Mouse (Mus musculus) frontal cortex, postnatal 10 days (tissue): ENCODE data around the gene Btnl10.

Experiments used
- DNase-seq, 2 experiments: peaks; one replicate each; pipeline ENCODE4 v3.0.0; 2022; ENCODE audit warnings: low spot score in 2 of 2, mixed read lengths in 1 of 2

The Btnl10 gene

GRCm38 (mm10) chr11:58917745-58918366 is at the start of gene Btnl10:
Gene Btnl10 (plus strand): TSS chr11:58917908.
- DNase-seq = no peak

GRCm38 (mm10) chr11:58867954-58868330 is 49.8 kb upstream of the Btnl10 start:
- no peak for DNase-seq

GRCm38 (mm10) chr11:58870961-58871360 is 46.7 kb upstream of the Btnl10 start:
- no peak for DNase-seq

- no peak for DNase-seq
Observed at GRCm38 (mm10) chr11:58883756-58884155, 34.0 kb upstream of the Btnl10 start.

GRCm38 (mm10) chr11:58890511-58890910 is 27.2 kb upstream of the Btnl10 start:
- DNase-seq = no peak

DNA sequence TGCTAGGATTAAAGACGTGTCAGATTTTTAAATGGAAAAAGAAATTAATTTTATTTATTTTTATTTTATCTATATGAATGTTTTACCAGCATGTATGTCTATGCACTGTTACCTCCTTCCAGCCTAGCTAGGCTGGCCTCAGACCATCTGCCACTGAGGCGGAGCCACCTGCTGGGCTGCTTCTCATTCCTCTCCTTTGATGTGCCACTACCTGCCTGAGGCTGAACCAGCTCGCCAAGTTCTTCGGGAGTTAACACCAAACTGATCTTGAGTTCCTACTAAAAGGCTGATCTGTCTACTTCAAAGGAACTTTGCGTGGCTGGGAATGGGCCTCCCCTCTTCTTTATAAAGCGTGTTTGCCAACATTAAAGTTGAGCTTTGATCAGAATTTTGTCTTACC is 23.3 kb upstream of the Btnl10 start:
- no peak for DNase-seq

- DNase-seq = no peak
Observed at GRCm38 (mm10) chr11:58897485-58897884, 20.2 kb upstream of the Btnl10 start.

- DNase-seq = no peak
Observed at GRCm38 (mm10) chr11:58901080-58901479, 16.6 kb upstream of the Btnl10 start.

- DNase-seq = peak; percentile 91 to 94
Observed at GRCm38 (mm10) chr11:58903511-58904409, 13.9 kb upstream of the Btnl10 start, which contains the start of gene Zfp39. Gene Zfp39 (minus strand): TSS chr11:58904225.

GRCm38 (mm10) chr11:58904410-58904718 is 13.3 kb upstream of the Btnl10 start:
- DNase-seq = no peak

DNA sequence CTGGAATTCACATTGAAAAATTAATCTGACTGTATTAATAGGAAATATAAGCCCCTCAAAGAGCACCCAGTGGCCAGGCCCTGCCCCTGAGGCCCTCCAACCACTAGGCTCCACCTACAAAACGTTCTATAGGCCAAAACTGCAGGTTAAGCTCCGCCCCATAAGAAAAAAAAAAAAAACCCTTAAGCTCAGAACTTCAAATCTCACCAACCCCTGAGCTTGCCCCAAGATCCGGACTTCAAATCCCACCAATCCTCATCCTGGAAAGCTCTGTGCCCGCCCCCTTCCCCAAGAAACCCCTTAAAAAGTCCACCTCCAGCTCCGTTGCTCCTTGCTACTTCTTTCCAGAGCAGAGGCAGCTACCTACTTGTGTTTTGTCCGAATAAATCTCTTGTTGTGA is 12.9 kb upstream of the Btnl10 start:
- peak in 1 of 2 experiments; percentile 43 for DNase-seq

DNA sequence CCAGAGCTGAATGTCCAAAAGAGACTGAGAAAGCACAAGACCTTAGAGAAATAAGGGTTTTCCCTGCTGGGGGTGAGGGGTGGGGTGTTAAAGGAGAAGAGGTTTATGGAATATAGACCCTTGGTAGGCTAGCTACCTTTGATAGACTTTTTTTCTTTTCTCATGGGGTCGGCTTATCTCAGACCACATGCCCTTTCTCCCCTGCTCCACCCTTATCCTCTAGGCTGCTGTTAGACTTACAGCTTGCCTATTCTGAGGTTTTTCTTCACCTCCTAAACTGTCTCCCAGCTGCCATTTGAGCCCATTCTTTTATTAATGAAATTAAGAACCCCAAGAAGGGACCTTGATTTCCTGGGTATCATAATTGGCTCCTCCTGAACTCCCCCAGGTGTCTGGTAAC is 3.9 kb upstream of the Btnl10 start:
- no peak for DNase-seq

DNA sequence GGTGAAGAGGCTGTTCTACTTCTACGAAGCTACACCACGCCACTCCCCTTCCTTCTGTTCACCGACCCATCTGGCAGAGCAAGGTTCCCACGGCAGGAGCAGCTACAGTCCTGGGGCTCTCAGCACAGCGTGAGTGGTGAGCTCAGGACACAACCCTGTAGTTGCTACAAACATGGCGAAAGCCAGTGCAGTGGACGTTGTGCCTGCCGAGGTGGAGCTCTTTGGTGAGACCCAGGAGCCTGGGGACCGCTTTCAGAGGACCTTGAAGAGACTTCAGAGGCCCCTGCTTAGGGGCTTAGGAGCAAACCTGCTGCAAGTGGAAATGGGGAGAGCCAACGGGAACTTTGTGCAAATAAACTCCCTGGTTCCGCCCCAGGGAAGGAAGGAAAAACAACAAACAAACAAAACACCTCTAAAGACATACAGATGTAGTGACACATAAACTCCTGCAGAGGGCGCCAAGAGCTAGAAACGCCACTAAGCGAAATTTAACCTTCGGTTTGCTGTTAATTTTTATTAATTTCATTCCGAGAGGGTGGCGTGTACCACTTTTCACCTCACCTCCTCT is 3.2 kb upstream of the Btnl10 start:
- DNase-seq = no peak

- DNase-seq = no peak
Observed at GRCm38 (mm10) chr11:58916879-58917744, 596 bp upstream of the Btnl10 start.

- no peak for DNase-seq
Observed at GRCm38 (mm10) chr11:58918759-58919158, 1.1 kb downstream of the Btnl10 start.

DNA sequence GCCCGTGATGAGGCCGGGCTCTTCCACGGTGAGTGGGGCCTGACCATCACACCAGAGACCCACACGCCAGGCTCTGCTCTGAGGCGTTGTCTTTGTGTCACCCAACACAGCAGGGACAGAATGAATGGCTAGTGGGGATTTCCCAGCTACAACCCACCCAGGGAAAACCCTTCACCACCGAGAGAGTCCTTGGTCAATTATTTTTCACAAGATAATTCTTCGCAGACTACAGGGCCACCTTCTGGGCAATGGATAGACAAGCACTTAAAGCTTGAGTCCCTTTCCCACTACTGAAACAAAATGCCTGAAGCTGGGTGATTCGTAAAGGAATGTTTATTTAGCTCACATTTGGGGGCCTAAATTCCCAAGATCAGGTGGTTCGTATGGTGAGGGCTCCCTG is 4.7 kb downstream of the Btnl10 start:
- DNase-seq = no peak

GRCm38 (mm10) chr11:58926651-58927050 is 8.9 kb downstream of the Btnl10 start:
- no peak for DNase-seq

GRCm38 (mm10) chr11:58927053-58927452 is 9.3 kb downstream of the Btnl10 start:
- no peak for DNase-seq

DNA sequence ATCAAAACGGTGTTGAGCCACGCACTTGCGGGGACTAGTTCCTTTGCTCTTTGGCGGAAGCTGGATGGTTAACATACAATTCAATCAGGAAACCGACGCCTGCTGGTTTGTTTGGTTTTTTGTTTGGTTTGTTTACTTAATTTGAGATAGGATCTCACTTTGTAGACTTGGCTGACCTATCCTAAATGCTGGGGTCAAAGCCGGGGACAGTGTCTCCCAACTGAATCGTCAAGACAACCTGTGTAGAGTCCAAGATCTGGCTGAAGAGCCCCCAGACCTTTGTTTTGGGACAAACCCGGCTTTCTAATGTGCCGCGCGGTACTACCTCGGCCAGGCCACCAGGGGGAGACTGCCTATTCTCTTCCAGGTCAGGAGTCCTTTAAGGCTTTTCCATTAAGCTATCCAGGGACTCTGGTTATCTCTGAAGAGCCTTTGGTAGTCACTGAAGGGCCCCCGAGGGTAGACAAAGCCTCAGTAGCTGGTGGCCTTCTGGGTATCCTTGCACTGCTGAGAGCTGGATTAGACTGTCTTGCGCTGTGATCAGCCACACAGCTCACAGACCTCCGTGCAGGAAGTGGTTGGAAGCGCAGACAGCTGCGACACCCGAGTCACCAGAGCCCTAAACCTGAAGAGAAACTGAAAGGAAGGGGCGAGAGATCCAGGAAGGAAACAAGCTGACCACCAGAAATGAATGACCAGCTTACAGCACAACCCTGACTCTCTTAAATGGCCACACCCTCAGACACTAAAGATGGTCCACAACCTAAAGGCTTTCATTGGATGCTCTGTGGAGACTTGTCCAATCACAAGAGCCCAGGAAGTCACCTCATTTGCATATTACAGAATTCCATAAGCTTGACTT is 10.3 kb downstream of the Btnl10 start:
- DNase-seq = no peak

DNA sequence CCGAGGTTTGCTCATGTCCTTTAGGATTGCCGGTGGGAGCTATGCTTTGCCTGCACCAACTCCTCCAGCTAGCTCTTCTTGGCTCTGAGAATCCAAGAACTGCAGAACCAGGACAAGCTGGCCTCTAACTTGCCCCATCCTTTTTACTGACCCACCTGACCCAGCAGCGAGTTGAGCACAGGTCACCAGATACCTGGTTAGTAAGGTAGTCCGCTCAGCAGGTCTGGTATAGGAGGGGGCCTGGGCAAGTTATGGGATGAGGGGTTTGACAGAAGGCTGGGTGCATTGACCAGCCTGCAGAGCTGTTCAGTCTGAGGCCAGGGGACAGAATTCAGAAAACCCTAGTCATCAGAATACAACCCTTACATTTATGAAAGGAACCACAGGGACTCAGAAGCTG is 11.3 kb downstream of the Btnl10 start:
- no peak for DNase-seq

GRCm38 (mm10) chr11:58929641-58930040 is 11.9 kb downstream of the Btnl10 start:
- DNase-seq = no peak
